Mouse (Mus musculus) spleen, adult 2 months (tissue): ENCODE results near the gene Rac2. TPM values are rescaled to one million over a fixed set of nuclear protein-coding genes. Genes with fewer than 3 reads are reported as not detected.

Source experiments
- DNase-seq, 2 experiments: peaks; one replicate each; pipeline versions ENCODE4 v3.0.0 to v3.0.0-alpha.2; 2012 to 2021; ENCODE audit warnings: low spot score in 2 of 2, low read depth in 1 of 2
- H3K27ac ChIP-seq: fragments of 200-500 bp; 2 replicates; pipeline ENCODE4 v1.5.1; 2012; ENCODE audit warnings: low read length, inconsistent platforms; ENCODE audit not compliant: insufficient read depth
- H3K27me3 ChIP-seq: fragments of 200-500 bp; 2 replicates; pipeline ENCODE4 v1.6.1; 2012; ENCODE audit warnings: mild to moderate bottlenecking, moderate library complexity, low read length, inconsistent platforms; ENCODE audit not compliant: control insufficient read depth, insufficient read depth
- H3K36me3 ChIP-seq: fragments of 200-500 bp; 2 replicates; pipeline ENCODE4 v1.6.1; 2012; ENCODE audit warnings: mild to moderate bottlenecking, low read length, inconsistent platforms; ENCODE audit not compliant: control insufficient read depth, insufficient read depth
- H3K4me1 ChIP-seq: fragments of 200-500 bp; 2 replicates; pipeline ENCODE4 v1.6.1; 2011; ENCODE audit warnings: inconsistent platforms; ENCODE audit not compliant: control insufficient read depth, insufficient read depth, insufficient read length
- H3K4me3 ChIP-seq: fragments of 200-500 bp; 2 replicates; pipeline ENCODE4 v1.5.1; 2011; ENCODE audit warnings: mild to moderate bottlenecking, inconsistent platforms; ENCODE audit not compliant: insufficient read depth, insufficient read length; ENCODE audit errors: extremely low read depth
- CTCF ChIP-seq: fragments of 200-500 bp; IDR thresholded peaks from 2 replicates; pipeline ENCODE4 v1.5.1; 2011; ENCODE audit warnings: mild to moderate bottlenecking, inconsistent platforms; ENCODE audit not compliant: insufficient read depth, insufficient read length, insufficient replicate concordance; ENCODE audit errors: extremely low read depth
- POLR2A ChIP-seq: fragments of 200-500 bp; IDR thresholded peaks from 2 replicates; pipeline ENCODE4 v1.6.1; 2011; ENCODE audit warnings: low read depth, low read length, inconsistent platforms
- WGBS: fragments of 180-500 bp; shearing (Covaris S2); methylation state at CpG from one replicate; pipeline ENCODE4 v1.1.7; 2018; 5-methylcytosine and 5-hydroxymethylcytosine counted together
- polyA plus RNA-seq: library from polyadenylated mRNA; depleted of rRNA; stranded (reverse); fragments of >200 nt; gene quantifications from 2 replicates; pipeline ENCODE4 v1.2.3, GENCODE M21; 2012

Gene Rac2
- polyA plus RNA-seq, 1 experiment: 2,027 TPM

DNA sequence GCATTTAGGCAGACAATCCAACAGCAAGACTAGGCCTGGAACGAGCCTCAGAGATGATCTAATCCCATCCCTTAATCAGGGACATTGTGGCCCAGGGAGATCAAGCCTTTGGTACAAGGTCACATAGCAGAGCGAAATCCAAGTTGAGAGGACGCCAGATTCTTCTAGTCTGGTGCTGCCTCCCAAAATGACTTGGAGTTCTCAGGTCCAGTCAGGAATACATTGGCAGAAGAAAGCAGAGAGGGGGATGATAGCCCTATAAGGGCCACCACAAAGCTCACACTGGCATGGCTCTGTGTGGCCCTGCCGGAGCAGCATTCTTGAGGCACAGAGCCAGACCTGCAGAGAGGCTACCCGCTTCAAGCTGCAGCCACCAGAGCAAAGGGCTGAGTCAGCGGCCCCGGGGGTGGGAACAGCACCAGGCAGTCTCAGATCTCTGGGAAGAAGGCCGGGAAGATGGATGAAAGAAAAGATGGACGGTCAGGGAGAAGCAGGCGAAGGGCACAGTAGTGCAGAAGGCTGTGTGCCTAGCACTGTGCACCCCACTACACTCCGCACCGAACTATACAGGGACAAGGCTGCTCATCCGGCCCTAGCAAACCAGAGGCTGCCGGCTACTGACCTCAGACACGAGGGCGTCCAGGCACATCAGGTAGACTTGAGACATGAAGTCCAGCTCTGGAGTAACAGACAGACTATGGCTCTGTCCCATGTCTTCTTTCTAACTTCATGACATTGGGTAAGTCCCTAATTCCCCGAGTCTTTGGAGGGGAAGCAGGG lies 41.7 kb downstream of the Rac2 start, which contains the start of gene C1qtnf6:
TSS of gene C1qtnf6 (minus strand) at position 746 of the 780 bp plus-strand sequence.
- TF ChIP-seq POLR2A (no peak), CTCF (no peak)
- Histone ChIP-seq H3K36me3 (no peaks in the 10 kb centered on the region), H3K4me1 (peaks cover 7% of the 10 kb centered on the region; the same call in 1 of the 2 replicates), H3K27me3 (no peaks in the 10 kb centered on the region), H3K27ac (peak within 1 kb of the TSS; percentile 74), H3K4me3 (peak within 1 kb of the TSS; percentile 57)
- DNase-seq: no peak
- 86% methylated on average over 17 of the region's 17 CpGs for WGBS

DNA sequence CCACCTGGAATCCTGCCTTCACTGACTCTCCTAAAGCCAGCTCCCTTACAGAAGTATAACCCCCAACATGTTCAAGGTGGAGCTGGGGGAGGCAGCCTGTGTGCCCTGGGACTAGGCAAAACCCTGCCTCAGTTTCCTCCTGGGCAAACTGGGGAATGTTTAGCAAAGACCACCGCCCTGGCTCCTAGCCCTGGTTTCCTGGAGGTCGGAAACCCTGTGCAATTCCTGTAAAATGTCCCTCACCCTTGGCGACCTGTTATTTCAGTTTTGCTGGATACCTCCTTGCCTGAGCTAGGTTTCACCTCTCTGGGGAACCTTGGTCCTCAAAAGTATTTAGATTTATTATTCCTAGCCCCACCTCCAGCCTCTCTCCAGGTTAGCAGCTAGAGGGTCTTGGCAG lies 42.4 kb downstream of the Rac2 start:
- TF ChIP-seq CTCF (no peak), POLR2A (no peak)
- Histone ChIP-seq H3K36me3 (no peaks in the 10 kb centered on the region), H3K4me1 (peaks cover 7% of the 10 kb centered on the region; the same call in 1 of the 2 replicates), H3K27me3 (no peaks in the 10 kb centered on the region), H3K27ac (peak overlapping the region; percentile 72), H3K4me3 (no peak overlapping the region)
- 86% methylated on average over 3 of the region's 3 CpGs for WGBS
- DNase-seq: no peak

DNA sequence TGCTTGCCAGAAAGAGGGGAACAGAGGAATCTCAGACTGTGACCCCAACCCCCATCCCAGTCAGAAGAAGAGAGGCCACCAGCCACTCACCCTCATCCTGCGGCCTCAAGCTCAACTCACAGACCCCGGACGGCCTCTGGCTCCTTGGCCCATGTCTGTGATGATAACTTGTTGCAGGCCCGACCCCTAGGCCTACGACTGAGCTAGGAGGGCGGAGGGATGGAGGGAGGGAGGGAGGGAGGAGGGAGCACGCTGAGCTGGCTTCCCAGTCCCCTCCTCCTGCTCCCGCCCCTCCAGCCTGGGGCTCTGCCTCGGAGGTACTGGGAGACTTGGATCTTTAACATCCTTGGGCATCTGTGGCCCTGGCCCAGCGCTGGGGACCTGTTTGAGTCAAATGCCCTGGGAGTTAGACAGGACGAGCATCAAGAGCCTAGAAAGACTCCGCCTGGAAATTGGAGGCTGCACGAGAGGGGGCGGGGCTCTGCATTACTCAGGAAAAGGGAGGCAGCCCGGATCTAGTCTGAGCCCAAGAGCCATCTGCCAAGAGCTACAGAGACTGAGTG lies 43.1 kb downstream of the Rac2 start:
- no peak for DNase-seq
- peak overlapping the region; percentile 33; the same call in 1 of the 2 replicates for H3K4me3 ChIP-seq
- no peaks in the 10 kb centered on the region for H3K27me3 ChIP-seq
- TF ChIP-seq CTCF (no peak), POLR2A (no peak)
- 57% methylated on average over 15 of the region's 15 CpGs for WGBS
- H3K27ac ChIP-seq: peak overlapping the region; percentile 72
- peaks cover 7% of the 10 kb centered on the region; the same call in 1 of the 2 replicates for H3K4me1 ChIP-seq
- no peaks in the 10 kb centered on the region for H3K36me3 ChIP-seq

DNA sequence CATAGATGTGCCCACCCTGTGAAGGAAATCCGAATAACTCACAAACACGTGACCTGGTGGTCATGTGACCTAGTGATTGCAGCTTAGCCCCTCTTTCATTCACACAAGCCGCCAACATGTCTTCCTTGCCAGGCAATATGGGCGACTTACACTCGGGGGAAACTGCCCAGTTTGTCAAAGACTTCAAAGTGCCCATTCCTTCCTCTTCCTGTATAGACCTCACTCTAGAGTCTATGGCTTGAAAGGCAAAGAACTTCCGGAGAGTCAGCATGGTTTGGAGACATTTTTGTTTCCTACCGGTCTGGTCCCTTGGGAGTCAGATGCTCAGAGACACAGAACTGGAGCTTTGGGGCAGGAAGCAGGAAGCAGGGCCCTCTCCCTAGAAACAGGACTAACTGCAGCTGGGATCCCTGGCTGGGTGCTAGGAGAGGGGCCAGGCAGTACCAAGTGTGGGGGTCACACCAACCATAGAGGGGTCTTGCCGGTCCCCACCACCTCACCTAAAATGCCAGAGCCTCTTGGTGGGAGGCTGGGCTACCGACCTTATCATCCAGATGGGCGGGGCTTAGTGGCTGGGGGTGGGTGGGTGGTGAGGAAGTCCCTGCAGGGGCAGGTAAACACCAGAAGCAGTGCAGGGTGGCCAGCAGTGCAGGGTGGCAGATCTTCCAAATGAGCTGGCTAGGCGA lies 43.7 kb downstream of the Rac2 start:
- Histone ChIP-seq H3K36me3 (no peaks in the 10 kb centered on the region), H3K27ac (peak overlapping the region; percentile 71), H3K4me3 (peak overlapping the region; percentile 33; the same call in 1 of the 2 replicates), H3K27me3 (no peaks in the 10 kb centered on the region), H3K4me1 (peaks cover 7% of the 10 kb centered on the region; the same call in 1 of the 2 replicates)
- TF ChIP-seq CTCF (no peak), POLR2A (no peak)
- peak in 1 of 2 experiments; percentile 23 for DNase-seq
- 14% methylated on average over 11 of the region's 11 CpGs for WGBS

DNA sequence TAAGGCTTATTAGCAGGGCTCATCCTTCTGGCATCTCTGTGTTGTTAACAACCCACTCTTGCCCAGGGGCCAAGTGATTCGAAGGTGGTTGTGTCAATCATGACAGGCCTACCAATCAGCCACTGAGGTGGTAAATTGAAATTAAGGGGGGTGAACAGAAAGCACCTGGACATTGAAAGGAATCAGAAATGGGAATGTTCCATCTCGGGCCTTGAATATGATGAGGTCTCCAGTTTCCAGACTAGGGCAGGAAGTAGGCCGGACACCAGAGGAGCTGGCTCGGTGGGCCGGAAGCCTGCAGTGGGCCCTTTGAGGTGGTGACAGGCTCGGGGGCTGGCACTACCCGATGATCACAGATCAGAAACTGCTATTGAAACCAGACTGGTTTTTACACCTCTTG lies 44.6 kb downstream of the Rac2 start:
- no peak overlapping the region for H3K4me3 ChIP-seq
- no peaks in the 10 kb centered on the region for H3K27me3 ChIP-seq
- peaks cover 7% of the 10 kb centered on the region; the same call in 1 of the 2 replicates for H3K4me1 ChIP-seq
- no peak for TF ChIP-seq CTCF
- peak overlapping the region; percentile 55 for H3K27ac ChIP-seq
- WGBS: 19% methylated on average over 7 of the region's 7 CpGs
- no peaks in the 10 kb centered on the region for H3K36me3 ChIP-seq
- DNase-seq: peak; percentile 45 to 55

DNA sequence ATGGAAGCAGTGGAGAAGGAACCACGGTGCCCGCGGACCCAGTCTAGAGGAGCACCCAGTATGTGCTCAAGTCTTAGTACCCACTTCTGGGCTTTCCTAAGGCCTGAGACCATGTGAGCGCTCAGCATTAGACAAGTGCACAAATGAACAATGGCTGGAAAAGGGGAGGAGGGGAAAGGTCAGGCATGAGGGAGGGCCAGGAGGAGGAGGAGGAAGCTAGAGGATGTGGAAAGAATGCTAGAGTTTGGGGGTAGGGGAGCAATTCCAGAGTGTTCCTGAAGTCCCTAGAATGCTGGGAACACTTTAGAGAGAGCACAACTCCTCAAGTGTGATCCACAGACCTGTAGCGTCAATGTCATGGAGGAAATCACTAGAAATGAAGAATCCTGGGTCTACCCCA lies 48.4 kb downstream of the Rac2 start:
- no peak for DNase-seq
- Histone ChIP-seq H3K36me3 (no peaks in the 10 kb centered on the region), H3K27me3 (no peaks in the 10 kb centered on the region), H3K27ac (no peak overlapping the region), H3K4me3 (no peak overlapping the region), H3K4me1 (peaks cover 11% of the 10 kb centered on the region)
- WGBS: 94% methylated on average over 5 of the region's 5 CpGs
- TF ChIP-seq CTCF (no peak), POLR2A (no peak)
